Mouse (Mus musculus): ENCODE measurements around the gene Bach1. TPM values are rescaled to one million over a fixed set of nuclear protein-coding genes. Genes with fewer than 3 reads are reported as not detected.

The Bach1 gene
- polyA plus RNA-seq, 1 experiment from 2014 or later = 9.2 TPM

DNA sequence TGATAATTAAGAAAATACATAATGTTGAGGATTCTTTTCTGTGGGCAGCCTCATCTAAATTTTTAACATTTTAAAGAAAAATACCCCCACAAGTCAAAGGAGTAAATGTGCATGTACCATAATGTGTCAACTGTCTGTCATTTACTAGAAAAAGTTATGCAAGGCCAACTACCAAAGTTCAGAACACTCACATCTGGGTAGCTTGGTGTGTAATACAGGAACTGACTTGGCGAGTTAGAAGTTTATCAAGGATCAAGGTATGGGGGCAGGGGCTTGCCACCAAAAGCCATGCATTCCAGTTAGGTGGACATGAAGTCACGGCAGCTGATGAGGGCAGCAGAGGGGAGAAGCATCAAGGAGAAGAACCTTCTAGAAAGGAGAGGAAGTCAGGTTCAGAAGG, 13.2 kb downstream of the Bach1 start:
- H3K9ac ChIP-seq = no peak overlapping the region
- no peaks in the 10 kb centered on the region for H3K27me3 ChIP-seq (replicated peaks)
- no peak for ATAC-seq (ENCODE audit: extremely low read depth, insufficient number of reproducible peaks, low FRiP score, low TSS enrichment)
- WGBS = 69% methylated on average over 2 of the region's 2 CpGs
- peaks cover 85% of the 10 kb centered on the region for H3K4me1 ChIP-seq
- H3K4me3 ChIP-seq = peak overlapping the region; percentile 24; the same call in 1 of the 2 replicates
- peak overlapping the region; percentile 48; the same call in 1 of the 2 replicates for H3K4me2 ChIP-seq
- no peaks in the 10 kb centered on the region for H3K9me3 ChIP-seq
- no peak overlapping the region; the same call in 1 of the 2 replicates for H3K27ac ChIP-seq (replicated peaks)
- H3K36me3 ChIP-seq = peaks cover 6% of the 10 kb centered on the region; the same call in 1 of the 2 replicates

DNA sequence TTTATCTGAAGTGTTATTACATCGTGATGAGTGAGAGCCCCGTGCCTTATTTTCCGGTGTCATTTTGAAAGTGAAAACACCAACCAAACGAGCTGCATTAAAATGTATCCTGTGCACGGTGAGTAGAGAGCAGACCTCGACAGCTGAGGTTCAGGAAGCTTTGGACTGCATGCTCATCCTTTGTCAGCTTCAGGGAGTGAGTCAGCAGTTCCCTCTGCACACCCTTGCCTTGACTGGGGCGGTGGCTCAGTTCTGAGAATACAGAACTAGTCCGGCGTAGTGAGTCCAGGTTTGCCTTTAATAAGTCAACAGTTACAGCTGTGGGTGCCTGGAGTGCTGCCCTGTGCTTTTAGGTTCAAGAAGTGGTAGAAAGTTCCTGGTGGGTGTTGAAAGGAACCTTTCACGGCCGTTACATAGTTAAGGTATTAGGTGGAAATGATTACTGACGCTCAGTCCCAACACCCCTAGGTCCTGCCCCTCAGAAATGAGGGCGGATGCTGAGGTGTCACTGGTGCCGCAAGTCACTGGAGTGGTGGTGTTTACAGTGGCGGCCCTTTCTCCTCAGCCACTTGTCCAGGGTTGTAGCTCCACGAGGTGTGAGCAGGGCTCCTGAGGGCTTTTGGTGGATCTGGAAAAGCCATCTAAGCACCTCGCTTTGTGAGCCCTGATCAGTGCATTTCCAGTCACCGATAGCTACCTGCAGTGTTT, 14.4 kb downstream of the Bach1 start:
- 57% methylated on average over 18 of the region's 18 CpGs for WGBS
- Histone ChIP-seq H3K9ac (peak overlapping the region; percentile 54; the same call in 1 of the 2 replicates), H3K4me1 (peaks cover 84% of the 10 kb centered on the region), H3K27ac (replicated peaks) (peak overlapping the region; percentile 55), H3K27me3 (replicated peaks) (no peaks in the 10 kb centered on the region), H3K4me2 (peak overlapping the region; percentile 48), H3K36me3 (peaks cover 6% of the 10 kb centered on the region; the same call in 1 of the 2 replicates), H3K9me3 (no peaks in the 10 kb centered on the region), H3K4me3 (peak overlapping the region; percentile 24)
- peak; percentile 78 for ATAC-seq (ENCODE audit: extremely low read depth, insufficient number of reproducible peaks, low FRiP score, low TSS enrichment)

DNA sequence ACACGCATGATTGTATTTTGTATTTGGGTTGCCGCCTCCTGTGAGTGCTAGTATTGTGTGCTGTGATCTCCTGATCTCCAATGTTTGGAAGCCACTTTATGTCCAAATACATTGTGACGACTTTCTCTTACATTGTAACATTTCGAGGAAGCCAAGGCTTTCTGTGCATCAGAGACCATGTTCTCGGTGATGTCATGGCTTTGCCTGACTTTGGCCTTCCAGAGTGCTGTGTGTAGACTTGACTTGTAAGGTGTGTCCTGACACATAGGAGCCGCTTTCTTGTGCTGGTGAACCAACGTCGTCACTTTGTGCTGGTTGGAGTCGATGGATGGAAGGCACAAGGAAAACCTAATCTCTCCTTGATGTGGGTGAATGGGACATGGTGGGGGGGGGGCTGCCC, 15.8 kb downstream of the Bach1 start:
- peak overlapping the region; percentile 48 for H3K4me2 ChIP-seq
- no peak for ATAC-seq (ENCODE audit: extremely low read depth, insufficient number of reproducible peaks, low FRiP score, low TSS enrichment)
- no peaks in the 10 kb centered on the region for H3K27me3 ChIP-seq (replicated peaks)
- no peak overlapping the region for H3K27ac ChIP-seq (replicated peaks)
- H3K4me1 ChIP-seq = peaks cover 84% of the 10 kb centered on the region
- no peak overlapping the region for H3K9ac ChIP-seq
- WGBS = 82% methylated on average over 9 of the region's 9 CpGs
- H3K4me3 ChIP-seq = no peak overlapping the region
- no peaks in the 10 kb centered on the region for H3K9me3 ChIP-seq
- peaks cover 17% of the 10 kb centered on the region for H3K36me3 ChIP-seq

DNA sequence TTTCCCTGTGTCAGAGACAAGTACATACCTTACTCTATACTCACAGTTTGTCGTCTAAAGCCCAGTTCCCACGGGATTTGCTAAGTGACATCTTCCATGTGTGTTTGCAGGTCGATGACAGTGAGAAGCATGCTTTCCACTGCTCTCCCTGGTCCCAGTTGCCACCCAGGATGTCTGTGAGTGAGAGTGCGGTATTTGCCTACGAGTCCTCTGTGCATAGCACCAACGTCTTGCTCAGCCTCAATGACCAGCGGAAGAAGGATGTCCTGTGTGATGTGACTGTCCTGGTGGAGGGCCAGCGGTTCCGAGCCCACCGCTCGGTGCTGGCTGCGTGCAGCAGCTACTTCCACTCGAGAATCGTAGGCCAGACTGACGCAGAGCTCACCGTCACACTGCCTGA, 16.5 kb downstream of the Bach1 start:
- H3K4me1 ChIP-seq = peaks cover 86% of the 10 kb centered on the region
- no peak overlapping the region; the same call in 1 of the 2 replicates for H3K27ac ChIP-seq (replicated peaks)
- no peak for ATAC-seq (ENCODE audit: extremely low read depth, insufficient number of reproducible peaks, low FRiP score, low TSS enrichment)
- no peaks in the 10 kb centered on the region for H3K9me3 ChIP-seq
- 80% methylated on average over 16 of the region's 16 CpGs for WGBS
- H3K27me3 ChIP-seq (replicated peaks) = no peaks in the 10 kb centered on the region
- H3K4me2 ChIP-seq = no peak overlapping the region
- H3K9ac ChIP-seq = no peak overlapping the region
- peaks cover 23% of the 10 kb centered on the region for H3K36me3 ChIP-seq
- no peak overlapping the region for H3K4me3 ChIP-seq

DNA sequence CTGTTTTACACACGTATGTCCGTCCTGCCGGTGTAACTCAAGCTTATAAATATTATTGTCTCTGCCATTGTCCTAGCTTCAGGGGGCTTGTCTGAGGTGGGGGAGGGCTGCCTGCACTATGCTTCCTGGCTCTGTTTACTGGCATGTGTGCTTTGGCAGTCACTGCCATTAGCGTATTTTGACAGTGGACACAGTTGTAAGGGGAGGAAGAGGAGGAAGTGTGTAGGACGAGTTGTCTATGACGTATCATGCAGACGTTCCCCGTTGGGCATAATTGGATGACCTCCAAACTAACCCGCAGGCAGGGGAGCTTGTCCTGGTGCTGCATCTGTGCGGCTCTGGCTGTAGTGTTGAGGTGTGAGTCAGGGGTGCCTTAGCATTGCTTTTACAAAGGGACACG, 17.5 kb downstream of the Bach1 start:
- H3K4me3 ChIP-seq = 0 out of 2 replicates have a peak overlapping the region, but pooled peaks have one; percentile 8
- no peaks in the 10 kb centered on the region for H3K27me3 ChIP-seq (replicated peaks)
- peaks cover 82% of the 10 kb centered on the region for H3K4me1 ChIP-seq
- peaks cover 30% of the 10 kb centered on the region for H3K36me3 ChIP-seq
- WGBS = 32% methylated on average over 11 of the region's 11 CpGs
- peak overlapping the region; percentile 36; the same call in 1 of the 2 replicates for H3K27ac ChIP-seq (replicated peaks)
- no peak for ATAC-seq (ENCODE audit: extremely low read depth, insufficient number of reproducible peaks, low FRiP score, low TSS enrichment)
- peak overlapping the region; percentile 35 for H3K4me2 ChIP-seq
- H3K9ac ChIP-seq = peak overlapping the region; percentile 28; the same call in 1 of the 2 replicates
- no peaks in the 10 kb centered on the region for H3K9me3 ChIP-seq

DNA sequence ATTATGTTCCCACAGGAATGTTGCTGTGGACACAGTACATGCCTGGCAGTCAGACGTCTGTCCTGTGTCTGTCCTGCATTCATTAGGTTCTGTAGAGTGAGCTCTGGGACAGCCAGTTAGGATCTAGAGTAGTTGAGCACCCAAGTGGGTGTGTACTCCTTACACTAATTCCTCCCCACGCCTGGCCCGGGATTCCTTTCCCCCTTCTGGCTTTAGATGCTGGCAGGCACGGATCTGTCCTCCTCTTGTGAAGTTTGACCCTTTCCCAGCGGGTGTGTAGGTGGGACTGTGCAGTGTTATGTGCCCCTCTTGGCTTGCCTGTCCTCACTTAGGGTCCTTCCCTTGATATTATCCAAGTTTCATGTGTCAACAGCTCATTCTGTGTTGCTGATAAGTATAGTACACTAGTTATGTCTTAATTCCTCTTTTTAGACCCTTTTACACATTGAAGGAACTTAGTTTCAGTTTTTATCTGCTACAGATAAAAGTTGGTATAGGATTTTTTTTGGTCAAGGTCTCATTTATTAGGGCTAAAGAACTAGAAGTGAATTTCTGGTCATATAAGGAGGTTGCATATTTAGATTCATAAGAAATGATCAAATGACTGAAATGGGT, 18.4 kb downstream of the Bach1 start:
- Histone ChIP-seq H3K4me3 (no peak overlapping the region), H3K9ac (no peak overlapping the region), H3K36me3 (peaks cover 35% of the 10 kb centered on the region), H3K9me3 (no peaks in the 10 kb centered on the region), H3K4me2 (peak overlapping the region; percentile 7), H3K4me1 (peaks cover 82% of the 10 kb centered on the region), H3K27me3 (replicated peaks) (no peaks in the 10 kb centered on the region), H3K27ac (replicated peaks) (peak overlapping the region; percentile 25; the same call in 1 of the 2 replicates)
- ATAC-seq (ENCODE audit: extremely low read depth, insufficient number of reproducible peaks, low FRiP score, low TSS enrichment) = no peak
- 19% methylated on average over 5 of the region's 5 CpGs for WGBS

DNA sequence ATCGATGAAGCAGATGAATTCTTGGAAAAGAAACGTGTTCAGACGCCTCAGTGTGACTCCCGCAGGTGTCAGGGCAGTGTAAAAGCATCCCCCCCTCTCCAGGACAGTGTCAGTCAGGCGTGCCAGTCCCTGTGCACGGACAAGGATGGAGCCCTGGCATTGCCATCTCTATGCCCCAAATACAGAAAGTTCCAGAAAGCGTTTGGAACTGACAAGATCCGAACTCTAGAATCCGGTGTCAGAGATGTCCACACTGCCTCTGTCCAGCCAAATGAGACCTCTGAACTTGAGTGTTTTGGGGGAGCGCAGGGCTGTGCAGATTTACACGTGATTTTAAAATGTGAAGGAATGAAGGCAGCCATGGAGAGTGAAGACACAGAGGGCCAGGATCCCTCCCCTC, 20.3 kb downstream of the Bach1 start:
- H3K4me2 ChIP-seq = no peak overlapping the region
- no peak overlapping the region for H3K27ac ChIP-seq (replicated peaks)
- peaks cover 67% of the 10 kb centered on the region for H3K4me1 ChIP-seq
- H3K27me3 ChIP-seq (replicated peaks) = no peaks in the 10 kb centered on the region
- ATAC-seq (ENCODE audit: extremely low read depth, insufficient number of reproducible peaks, low FRiP score, low TSS enrichment) = no peak
- peaks cover 53% of the 10 kb centered on the region for H3K36me3 ChIP-seq
- H3K9ac ChIP-seq = no peak overlapping the region
- no peaks in the 10 kb centered on the region for H3K9me3 ChIP-seq
- no peak overlapping the region for H3K4me3 ChIP-seq
- 89% methylated on average over 11 of the region's 11 CpGs for WGBS

DNA sequence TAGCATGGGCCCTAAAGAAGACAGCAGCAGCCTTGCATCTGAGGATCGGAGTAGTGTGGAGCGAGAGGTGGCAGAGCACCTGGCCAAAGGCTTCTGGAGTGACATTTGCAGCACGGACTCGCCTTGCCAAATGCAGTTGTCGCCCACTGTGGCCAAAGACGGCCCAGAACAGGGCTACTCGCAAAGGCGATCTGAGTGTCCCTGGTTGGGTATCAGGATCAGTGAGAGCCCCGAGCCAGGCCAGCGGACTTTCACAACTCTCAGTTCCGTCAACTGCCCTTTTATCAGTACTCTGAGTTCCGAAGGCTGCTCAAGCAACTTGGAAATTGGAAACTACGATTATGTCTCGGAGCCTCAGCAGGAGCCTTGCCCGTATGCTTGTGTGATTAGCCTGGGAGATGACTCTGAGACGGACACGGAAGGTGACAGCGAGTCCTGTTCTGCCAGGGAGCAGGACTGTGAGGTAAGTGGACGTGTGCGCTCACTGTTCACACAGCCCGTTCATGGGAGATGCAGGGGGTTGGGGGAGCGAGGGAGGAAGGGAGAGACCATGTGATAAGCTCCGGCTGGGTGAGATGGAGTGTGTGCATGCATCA, 21.0 kb downstream of the Bach1 start:
- H3K36me3 ChIP-seq = peaks cover 60% of the 10 kb centered on the region
- H3K27me3 ChIP-seq (replicated peaks) = no peaks in the 10 kb centered on the region
- no peaks in the 10 kb centered on the region for H3K9me3 ChIP-seq
- peaks cover 62% of the 10 kb centered on the region for H3K4me1 ChIP-seq
- peak overlapping the region; percentile 59 for H3K9ac ChIP-seq
- H3K27ac ChIP-seq (replicated peaks) = 0 out of 2 replicates have a peak overlapping the region, but pooled peaks have one; percentile 24
- peak overlapping the region; percentile 20; the same call in 1 of the 2 replicates for H3K4me3 ChIP-seq
- ATAC-seq (ENCODE audit: extremely low read depth, insufficient number of reproducible peaks, low FRiP score, low TSS enrichment) = no peak
- WGBS = 58% methylated on average over 23 of the region's 23 CpGs
- peak overlapping the region; percentile 53 for H3K4me2 ChIP-seq

DNA sequence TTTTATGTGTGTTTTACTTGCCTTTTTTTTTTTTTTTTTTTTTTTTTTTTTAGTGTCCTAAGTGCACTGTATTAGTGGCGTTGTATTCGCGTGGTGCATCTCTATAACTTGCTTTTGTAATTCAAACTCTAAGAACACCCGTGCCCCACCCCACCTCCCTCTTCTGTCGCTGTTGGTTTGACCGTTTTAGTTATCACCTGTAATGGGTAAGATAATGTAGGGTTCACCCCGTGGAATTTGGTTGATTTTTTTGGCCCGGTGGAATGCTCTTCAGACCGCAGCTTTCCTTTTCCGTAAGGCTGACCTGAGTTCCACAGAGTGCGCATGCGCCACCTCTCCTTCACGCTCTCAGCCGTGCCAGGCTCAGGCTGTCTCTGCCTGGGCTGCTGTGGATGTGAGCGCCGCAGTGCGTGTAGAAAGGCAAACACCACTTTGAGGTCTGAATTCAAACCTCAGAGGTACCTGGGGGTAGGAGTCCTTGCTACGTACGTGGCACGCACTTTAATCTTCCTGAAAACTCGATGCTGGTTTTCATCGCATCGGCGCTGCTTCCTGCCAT, 22.2 kb downstream of the Bach1 start:
- Histone ChIP-seq H3K36me3 (peaks cover 65% of the 10 kb centered on the region), H3K4me1 (peaks cover 61% of the 10 kb centered on the region), H3K4me3 (no peak overlapping the region), H3K9ac (no peak overlapping the region), H3K4me2 (no peak overlapping the region), H3K9me3 (no peaks in the 10 kb centered on the region), H3K27ac (replicated peaks) (no peak overlapping the region), H3K27me3 (replicated peaks) (no peaks in the 10 kb centered on the region)
- WGBS = 87% methylated on average over 24 of the region's 24 CpGs
- ATAC-seq (ENCODE audit: extremely low read depth, insufficient number of reproducible peaks, low FRiP score, low TSS enrichment) = no peak

DNA sequence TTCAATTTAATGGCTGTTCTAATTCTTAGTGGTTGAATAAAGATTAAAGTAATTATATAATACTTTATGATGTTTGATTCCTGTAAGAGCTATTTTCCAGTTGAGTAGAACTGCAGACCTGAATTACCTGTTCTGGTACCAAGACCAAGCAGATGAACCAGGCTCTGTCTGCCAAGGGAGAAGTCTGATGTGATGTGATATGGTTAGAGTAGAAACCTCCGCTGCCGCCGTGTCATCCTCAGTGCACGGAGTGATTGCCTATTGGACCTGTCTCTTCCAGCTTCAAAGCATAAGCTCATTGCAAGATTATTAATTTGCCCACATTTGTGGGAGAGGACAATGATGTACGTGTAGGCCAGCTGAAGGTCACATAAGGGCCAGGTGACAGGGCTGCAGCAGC, 24.1 kb downstream of the Bach1 start:
- Histone ChIP-seq H3K27me3 (replicated peaks) (no peaks in the 10 kb centered on the region), H3K27ac (replicated peaks) (no peak overlapping the region)
- 93% methylated on average over 5 of the region's 5 CpGs for WGBS

DNA sequence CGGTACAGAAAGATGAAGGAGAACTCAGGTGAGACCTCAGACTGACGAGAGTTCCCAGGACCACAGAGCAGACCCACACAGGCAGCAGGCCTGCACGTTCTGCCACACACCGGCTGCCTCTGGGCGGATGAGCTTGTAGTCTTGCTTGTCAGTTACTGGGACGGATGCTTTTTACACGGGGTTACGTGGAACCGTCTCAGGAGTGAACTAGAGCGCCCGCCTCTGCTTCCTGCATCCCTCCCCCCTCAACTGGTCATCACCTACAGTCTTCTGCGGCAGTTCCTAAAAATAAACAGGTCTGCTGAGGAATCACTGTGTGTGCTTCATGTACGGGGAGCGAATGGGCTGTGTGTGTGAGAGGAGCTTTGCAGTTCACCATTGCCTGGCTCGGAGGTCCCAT, 24.7 kb downstream of the Bach1 start:
- Histone ChIP-seq H3K4me2 (peak overlapping the region; percentile 29), H3K9me3 (no peaks in the 10 kb centered on the region), H3K27ac (replicated peaks) (0 out of 2 replicates have a peak overlapping the region, but pooled peaks have one; percentile 32), H3K4me1 (peaks cover 53% of the 10 kb centered on the region), H3K4me3 (no peak overlapping the region), H3K27me3 (replicated peaks) (no peaks in the 10 kb centered on the region), H3K36me3 (peaks cover 74% of the 10 kb centered on the region), H3K9ac (peak overlapping the region; percentile 29; the same call in 1 of the 2 replicates)
- no peak for ATAC-seq (ENCODE audit: extremely low read depth, insufficient number of reproducible peaks, low FRiP score, low TSS enrichment)
- WGBS = 62% methylated on average over 15 of the region's 15 CpGs

More for the DNA sequence above, 24.1 kb downstream of the Bach1 start:
- Histone ChIP-seq H3K36me3 (peaks cover 71% of the 10 kb centered on the region), H3K4me2 (no peak overlapping the region), H3K4me1 (peaks cover 57% of the 10 kb centered on the region), H3K9me3 (no peaks in the 10 kb centered on the region), H3K4me3 (no peak overlapping the region), H3K9ac (no peak overlapping the region)
- ATAC-seq (ENCODE audit: extremely low read depth, insufficient number of reproducible peaks, low FRiP score, low TSS enrichment) = no peak
